Mouse (Mus musculus) cerebellum, postnatal 14 days (tissue): ENCODE data around the gene Tmprss15.
A peak's percentile ranks its signal among the peaks of the same experiment; 100 is the strongest.

Experiments
- DNase-seq, 2 experiments: peaks; one replicate each; pipeline ENCODE4 v3.0.0; 2021; ENCODE audit warnings: mixed read lengths in 2 of 2

Gene Tmprss15

DNA sequence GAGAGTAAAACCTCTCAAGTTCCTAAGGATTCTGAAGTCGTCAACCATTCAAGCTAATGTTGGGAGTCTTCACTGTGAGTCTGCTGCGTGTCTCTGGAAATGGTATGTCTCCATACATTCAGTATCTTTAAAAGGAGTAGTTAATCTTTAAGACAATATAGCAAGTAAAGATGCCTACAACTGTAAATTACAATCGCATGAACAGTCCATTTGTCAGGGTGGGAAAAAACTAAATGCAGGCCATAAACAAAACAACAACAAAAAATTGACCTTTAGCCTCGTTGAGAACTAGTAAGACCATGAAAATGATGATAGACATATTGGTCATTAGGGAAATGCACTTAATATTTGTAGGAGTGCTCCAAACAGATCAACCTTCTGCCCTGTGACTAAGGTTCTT is at the start of gene Tmprss15:
Tmprss15 (minus strand) TSS at position 101 of the 400 bp plus-strand sequence.
- DNase-seq, result no peak

DNA sequence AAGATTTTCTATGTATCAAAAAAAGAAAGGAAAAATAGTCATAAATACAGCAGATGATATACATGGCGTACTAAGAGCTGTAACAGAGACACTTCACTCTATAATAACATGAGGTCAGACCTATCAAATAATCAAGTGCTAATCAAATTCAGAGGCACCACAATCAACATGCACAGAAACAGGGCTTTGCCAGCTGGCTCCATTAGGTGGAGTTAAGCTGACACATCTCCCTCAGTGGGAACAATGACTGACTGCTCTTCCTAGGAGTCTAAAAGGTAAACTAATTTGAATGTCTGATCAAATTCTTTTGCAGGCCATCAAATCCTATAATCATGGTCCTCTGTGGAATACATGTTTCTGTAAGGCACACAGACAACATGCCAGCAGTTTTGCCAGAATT is 24.0 kb upstream of the Tmprss15 start:
- peak in 1 of 2 experiments; percentile 6 for DNase-seq

DNA sequence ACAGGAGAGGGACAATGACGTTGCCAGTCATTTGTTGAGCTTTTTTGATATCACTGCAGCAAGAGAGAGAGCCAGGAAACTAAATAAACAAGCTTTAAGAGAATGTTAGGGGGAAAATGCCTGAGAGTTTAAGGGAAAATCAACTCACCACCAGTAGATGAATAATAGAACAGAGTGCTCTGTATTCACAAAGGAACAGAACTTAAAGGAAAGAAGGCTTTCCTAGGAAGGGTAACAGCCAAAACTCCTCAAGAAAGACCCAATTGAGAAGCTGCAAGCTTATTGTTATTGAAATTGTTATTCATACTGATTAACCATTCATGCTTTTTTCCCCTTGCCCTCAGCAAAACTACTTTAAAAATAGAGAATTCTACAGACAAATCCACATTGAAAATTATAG is 18.6 kb upstream of the Tmprss15 start:
- DNase-seq, result no peak

DNA sequence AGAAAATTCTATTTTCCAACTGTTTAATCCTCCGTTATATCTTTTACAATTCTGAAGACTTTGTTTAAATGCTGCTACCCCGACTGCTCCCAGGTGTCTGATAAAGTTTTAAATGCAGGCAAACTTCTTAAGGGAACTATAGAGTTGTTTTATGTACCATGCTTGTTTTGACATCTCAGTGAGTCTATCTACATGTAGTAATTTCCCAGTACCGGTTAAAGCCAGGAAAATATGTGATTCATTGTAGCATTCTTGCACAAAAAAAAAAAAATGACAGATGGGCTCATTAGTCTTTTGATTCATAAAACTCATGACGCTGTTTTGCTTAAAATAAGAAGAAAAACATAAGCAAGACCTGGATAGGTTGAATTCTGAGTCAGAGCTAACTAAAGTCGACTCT is 18.1 kb upstream of the Tmprss15 start:
- DNase-seq, result no peak

DNA sequence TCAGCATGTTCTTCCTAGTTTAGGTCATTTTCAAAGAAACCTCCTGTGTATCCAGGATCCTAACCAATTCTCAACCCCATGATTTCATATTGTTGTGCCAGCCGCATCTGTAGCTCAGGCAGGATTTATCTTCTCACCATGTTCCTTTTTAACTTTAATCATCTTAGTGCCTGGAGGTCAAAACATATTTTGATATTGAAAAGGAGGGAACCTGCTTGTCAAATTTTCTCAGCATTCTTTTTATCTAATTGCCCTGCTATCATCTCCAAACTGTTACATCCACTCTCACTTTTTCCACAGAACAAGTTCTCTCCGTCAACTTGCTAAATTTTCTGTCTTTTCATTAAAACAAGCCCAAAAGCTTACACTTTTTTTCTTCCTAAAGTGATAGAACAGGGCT is 9.4 kb upstream of the Tmprss15 start:
- no peak for DNase-seq

DNA sequence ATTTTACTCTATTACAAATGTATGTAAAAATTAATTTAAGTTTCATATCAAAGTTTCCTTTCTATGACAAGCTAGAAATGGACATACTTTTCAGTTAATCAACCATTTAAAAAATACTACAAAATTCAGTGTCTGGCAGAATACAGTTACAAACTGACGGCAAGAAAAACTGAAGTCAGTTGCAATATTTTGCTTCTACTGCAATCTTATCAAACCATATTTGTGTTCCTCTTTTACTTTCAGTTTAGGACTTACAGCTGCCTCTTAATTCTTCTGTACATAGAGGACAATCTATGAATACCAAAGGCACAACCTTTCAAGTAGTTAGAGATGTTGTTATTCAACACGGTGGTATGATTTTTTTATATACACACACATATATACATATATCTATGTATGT is 7.4 kb upstream of the Tmprss15 start:
- no peak for DNase-seq

DNA sequence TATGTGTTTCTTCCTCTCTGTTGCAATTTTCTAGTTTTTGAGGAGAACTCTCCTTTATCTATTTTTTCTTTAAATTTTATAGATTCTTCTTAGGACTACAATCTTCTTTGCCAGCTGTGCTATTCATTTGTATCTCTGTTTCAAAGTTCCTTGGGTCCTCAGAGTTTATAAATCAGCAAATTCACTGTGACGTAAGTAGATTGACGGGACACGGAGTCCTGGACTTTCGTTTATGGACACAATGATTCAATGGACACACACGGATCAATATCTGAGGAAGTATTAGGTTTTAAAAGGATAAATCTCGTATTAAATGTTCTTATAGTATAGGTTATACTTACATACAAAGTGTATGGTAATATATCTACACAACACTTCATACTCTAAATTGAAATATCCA is 4.3 kb downstream of the Tmprss15 start:
- no peak for DNase-seq

DNA sequence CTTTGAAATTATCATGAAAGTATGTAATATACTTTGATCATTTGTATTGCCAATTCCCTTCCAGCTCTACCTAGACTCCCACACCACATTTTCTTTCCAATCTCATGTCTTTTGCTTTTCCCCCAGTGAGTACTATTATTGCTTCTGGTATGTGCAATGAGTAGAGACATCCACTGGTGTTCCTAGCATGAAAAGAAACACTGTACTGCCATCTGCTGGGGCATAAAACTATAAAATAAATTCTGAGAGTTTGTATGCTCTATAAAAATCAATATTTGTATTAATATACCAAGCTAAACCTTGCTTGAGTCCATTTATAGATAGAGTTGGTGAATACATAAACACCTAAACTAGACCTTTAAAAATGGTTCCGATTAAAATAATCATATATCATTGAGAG is 27.0 kb downstream of the Tmprss15 start:
- no peak for DNase-seq

DNA sequence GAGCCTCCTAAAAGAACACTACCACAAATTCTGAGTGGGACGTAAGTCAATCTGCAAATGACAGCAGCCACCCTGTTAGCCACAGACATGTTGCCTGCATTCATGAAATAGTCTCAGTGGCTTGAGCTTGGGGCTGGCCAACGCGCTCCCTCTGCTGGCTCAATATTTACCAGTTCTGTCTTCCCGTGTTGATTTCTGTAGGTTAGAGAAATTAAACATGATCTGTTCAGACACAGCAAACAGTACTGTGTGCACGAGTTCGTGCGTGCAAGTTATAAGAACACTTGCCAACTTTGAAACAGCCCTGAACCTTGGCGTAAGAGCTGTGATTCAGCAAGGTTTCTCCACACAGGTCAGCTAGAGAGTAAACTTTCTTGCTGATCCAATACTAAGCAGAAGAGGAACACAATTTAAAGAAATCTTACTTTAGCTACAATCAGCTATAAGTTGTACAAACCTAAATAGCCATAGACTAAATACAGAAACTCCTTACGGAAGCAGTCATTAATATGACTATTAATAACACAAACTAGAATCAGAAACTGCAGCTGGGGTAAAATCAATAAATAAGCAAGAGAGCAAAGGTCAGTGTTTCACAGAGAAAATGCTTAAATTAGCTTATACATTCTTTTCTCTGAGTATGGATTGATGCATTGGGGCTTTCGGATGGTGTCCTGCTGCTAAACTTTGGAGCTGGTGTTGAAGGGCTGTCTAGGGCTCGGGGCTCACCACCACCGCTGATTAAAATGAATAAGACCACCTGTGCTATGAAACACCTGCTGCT is 31.9 kb downstream of the Tmprss15 start:
- peak; percentile 56 to 65 for DNase-seq

DNA sequence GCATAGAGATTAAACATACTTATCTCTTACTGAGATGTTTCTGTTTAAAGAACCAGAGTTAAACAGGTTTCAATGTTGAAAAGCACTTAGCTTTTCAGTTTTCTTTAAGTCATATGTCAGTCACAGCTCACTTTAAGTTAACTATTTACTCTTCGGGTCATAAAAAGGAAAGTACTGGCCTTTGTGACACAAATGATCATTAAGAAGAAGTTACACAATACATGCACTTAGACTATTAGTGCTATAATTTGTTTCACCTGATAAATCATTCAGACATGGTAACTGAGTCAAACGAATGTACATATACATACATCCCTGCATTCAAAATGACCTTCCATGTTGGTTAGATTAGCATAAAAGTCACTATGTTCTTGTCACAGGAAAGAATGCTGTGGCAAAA is 58.3 kb downstream of the Tmprss15 start:
- DNase-seq, result no peak

DNA sequence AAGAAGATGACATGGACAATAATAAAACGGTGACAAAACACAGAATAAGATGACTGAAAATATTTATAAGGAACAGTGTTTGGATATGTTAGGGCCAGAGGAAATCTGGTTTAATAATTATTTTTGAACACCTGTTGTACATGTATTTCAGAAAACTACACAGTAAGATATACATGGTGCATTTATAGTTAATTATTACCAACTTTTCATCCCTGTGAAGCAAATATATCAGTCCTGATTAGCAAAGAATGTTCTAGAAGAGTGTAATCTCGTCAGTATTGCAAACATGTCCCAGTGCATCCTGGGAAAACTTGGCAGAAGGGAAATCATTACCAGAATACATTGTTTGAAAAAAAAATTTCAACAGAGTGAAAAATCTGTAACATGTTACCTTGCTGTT is 88.1 kb downstream of the Tmprss15 start:
- no peak for DNase-seq

DNA sequence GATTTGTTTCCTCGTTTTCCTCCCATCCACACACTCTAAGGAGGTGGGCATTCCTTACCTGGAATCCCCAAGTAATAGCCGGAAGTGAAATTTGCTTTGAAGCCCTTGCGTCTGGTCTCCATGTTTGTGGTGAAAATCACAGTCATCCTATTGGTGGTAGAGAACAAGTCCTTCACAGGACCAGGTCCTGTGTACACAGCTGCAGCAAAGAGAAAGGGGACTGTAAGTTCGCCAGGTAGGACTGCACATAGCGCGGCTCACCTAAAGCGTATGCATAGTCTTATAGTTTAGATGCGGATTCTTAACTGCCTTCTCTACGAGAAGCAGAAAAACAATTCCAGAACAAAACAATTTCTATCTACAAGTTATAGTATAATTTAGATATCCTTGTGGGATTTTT is 89.2 kb downstream of the Tmprss15 start:
- no peak for DNase-seq

DNA sequence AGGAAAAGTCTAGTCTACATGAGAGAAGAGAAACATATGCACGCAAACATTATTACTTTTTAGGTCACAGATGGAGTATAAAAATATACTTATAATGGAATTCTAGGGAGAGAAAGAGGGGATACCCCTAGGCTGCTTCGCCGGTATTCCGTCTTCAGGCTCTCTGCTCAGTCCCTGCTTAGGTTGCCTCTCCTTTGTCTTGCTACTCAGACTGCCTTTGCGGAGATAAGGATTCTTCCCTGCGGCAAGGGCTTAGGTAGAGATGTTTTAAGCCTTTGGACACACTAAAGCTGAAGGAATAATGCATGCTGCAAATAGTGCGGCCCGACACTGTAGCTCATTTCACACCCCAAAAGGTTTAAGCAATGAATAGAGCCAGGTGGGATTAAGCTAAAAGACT is 114.5 kb downstream of the Tmprss15 start:
- DNase-seq, result no peak

DNA sequence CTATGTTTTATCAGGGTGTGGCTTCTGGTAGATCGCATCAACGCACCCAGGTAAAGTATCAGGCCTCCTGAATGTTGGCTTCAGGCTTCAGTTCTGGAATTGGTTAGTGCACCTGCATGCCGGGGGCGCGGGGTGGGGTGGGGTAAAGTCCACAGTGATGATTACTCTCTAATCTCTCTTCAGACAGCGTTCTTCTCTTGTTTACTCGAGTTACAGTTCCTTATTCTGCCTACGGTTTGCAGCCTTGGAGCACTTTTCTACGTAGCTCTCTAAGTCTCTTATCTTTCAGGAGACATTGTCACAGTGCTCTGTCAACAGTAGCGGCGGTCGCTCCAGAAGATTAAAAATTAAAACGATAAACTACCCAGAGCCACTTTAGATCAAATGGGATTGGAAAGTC is 116.8 kb downstream of the Tmprss15 start:
- no peak for DNase-seq

DNA sequence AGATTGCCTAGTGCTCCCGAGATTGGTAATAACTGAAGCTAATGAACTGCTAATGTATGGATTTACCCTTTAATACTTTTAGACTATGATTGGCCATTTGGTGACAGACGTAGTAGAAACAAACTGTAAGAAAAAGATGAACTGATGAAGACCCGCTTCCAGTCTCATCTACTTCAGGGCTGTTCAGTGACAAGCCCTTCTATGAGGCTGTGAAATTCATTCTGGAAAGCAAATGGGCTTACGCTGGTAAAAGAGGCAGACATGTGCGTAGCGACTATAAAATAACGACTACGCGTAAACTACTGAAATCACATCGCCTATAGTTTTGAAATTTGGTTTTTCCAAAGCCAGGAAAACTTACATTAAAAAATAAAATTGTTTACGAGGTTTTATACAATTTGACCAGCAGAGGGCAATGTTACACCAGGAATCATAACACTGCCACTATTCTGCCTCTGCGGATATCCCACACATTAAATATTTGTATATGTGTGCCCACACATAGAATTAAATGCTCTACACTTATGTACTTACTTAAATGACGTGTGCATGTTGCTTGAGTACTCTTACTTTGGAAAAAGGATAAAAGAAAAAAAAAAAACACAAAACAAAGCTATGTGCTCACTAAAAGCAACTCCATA is 121.7 kb downstream of the Tmprss15 start:
- peak; percentile 31 to 41 for DNase-seq

DNA sequence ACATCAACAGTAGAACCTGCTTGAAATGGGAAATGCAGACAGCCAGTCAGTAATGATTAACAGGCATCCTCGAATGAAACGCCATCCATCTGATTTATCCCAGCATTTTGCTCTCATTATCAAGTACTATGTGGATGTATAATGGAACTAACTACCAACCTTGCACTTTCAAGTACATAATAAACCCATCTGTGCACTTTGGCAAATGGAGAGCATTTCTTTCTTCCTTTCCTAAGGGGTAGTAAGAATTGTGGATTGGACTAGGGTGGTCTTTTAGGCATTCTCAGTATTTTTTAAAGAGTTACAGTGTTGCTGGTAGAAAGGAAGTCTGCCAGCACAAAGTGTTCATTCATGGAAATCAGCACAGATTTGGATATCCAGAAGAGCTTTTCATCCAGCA is 133.5 kb downstream of the Tmprss15 start:
- no peak for DNase-seq

DNA sequence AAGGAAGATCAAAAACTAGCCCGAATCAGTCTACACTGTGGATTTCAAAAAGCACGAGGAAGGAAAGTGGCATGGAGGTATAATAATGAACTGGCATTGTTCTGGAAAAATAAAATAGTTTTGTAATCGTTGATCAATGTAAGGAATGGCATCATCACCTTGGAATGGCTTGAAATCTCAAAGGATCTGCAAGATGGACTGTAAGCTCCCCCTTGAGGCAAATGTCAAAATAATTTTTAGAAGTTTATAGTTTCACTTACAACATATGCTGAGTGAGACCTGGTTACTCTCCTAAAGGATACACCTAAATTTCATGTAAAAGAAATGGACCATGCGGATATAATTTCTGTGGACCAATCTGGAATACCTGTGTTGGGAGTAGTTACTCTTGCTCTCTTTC is 140.5 kb downstream of the Tmprss15 start:
- DNase-seq, result no peak

DNA sequence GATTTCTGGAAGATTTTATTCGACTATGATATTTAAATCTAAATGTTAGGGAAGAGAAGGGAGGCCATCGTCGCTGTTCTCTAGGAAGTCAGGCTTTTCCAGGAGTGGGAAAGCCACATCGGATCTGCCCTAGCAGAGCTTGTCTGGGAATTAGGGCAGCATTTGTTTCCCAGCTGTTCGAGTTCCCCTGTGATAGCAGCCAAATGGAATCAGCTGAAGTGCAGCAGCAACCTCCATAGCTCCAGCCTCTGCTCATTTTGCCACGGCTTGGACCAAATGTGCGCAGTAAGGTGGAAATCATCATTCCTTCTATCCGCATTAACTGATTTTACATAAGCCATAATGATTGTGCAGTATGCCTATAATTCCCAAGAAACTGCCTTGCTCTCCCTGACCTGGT is 153.1 kb downstream of the Tmprss15 start:
- DNase-seq, result no peak

DNA sequence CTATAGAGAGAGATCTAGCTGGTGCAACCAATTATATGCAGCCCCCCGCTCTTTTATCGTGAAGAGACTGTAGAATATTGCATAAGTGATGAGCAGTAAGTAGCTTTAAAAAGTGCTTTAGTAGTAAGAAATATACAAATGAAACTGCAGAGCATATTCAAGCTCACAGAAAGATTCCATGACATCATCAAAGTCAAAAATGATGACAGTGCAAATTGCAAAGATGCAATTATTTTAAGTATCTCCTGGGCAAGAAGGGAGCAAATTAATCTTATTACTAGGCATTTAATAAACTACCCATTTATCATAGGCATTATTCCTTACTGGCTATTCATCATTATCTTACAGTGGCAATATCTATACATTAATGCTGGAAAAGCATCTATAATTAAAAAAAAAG is 156.6 kb downstream of the Tmprss15 start:
- DNase-seq, result no peak

DNA sequence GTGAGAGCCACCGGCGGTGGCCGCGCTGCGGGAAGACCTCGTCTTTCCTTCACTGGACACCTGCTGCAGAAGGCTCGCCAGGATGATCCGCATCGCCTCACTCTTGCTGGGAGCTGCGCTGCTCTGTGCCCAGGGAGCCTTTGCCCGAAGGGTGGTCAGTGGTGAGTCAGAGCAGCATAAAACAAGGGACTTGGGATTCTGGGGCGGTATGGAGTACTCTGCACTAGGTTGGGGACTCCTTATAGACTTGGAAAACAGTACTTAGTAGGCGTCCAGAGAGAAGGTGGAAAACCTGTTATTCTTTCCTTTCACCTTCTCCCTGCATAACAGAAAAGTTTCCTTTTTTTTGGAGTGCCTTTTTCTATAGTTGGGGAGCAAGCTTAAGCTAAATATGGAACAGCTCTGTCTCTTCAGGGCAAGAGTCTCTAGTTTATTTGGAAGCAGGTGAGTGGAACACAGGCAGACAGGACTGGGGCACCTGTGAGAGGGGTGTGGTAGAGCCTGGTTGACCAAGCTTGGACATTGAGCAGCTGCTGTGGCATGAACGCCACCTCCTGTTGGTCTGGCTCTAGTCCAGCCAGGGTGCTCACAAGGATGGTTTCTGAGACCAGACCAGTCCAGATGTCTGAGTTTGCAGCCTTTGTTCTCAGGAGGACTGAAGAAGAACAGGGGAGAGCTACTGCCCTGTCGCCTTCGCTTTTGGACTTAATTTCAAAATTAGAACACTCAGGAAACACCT is 159.4 kb downstream of the Tmprss15 start:
- peak; percentile 9 to 10 for DNase-seq

DNA sequence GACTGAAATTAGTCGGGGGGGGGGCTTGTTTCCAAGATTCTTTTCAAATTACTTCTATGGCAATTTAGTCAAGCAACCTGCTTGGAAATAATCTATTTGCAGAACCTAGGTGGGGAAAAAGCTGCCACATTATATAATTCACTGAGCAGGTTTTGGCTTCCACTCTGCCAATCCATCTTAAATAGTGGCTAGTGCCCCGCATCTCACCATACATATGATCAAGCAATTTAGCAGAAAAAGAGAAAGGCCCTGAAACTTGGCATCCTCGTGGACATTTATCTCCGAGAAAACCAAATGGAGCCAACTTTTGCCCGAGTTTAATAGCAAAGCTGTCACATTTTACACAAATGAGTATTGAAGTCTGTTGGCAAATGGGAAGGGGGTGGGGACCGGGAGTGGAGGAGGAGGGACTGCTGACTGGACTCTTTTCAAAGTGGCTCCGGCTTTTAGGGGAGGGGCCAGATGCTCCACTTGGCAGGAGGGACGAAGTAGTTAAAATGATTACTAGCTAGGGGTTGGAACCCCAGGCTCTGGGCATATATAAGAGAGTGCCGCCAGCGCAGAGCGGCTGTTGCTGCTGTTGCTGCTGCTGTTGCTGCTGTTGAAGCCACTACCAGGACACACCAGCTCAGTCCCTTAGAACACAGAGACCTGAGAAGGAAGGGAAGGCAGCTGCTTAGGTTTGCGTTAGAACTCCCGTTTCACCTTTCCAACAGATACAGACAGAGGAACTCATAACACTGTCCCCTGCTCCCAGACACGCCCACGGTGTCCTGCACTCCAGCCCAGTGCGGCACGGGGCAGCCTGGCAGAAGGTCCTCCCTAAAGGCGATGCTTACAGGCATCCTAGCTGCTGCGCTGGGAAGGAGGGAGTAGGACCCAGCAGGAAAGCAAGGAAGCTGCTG is 160.3 kb downstream of the Tmprss15 start, which contains the start of gene Chodl:
Chodl (plus strand) TSS at position 567 of the 905 bp plus-strand sequence.
- peak; percentile 20 for DNase-seq

DNA sequence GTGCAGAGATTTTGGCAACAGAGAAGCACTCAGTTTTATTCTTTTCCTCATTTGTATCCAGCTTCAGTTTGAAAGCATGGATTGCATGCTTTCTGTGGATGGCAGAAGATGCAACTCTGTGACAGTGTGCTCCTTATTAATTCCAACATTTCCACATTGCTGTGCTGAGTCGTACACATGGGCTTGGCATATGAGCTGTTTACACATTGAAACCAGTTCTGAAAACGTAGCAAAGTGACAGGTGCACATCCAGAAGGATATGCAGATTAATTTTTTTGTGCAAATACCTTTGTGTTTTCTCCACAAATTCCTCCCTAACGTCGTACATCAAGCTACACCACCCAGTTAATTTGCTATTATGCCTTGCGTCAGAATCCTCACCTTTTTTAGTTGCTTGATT is 168.3 kb downstream of the Tmprss15 start:
- DNase-seq, result no peak
